Mouse (Mus musculus): ENCODE data around the gene Mgam.

GRCm38 (mm10) chr6:40610244-40610643, 18.4 kb upstream of the Mgam start:
- TF ChIP-seq CTCF (IDR thresholded peaks at IDR 0.05; ENCODE audit: extremely low read depth, insufficient read depth, insufficient read length, insufficient replicate concordance), result no peak
- TF ChIP-seq POLR2A (IDR thresholded peaks at IDR 0.05; ENCODE audit: low read depth, low read length), result no peak

All from spleen, adult 2 months (tissue).